21 mouse cellular contexts compared by ENCODE assay signal in genomic region chr7:64805100-64805499, GRCm38 (mm10).
DNase-seq lines count a peak whose midpoint lies in the region; ATAC-seq lines count a peak whose summit lies in the region.
"Had no signal": no experiment of that assay in that cellular context is flagged by ENCODE, and none has a peak within 500 bp of the region (broad histone marks: within the 10 kb centered on the region; RNA-seq: fewer than 3 reads in every experiment).

No protein-coding gene starts in this region.

- no peaks in the 10 kb centered on the region for H3K36me3 ChIP-seq in hindbrain, embryonic 15.5 days
- H3K36me3 ChIP-seq in hindbrain, embryonic 13.5 days, result no peaks in the 10 kb centered on the region
- no peaks in the 10 kb centered on the region for H3K36me3 ChIP-seq in neural tube, embryonic 13.5 days
- H3K36me3 ChIP-seq in forebrain, embryonic 15.5 days, result no peaks in the 10 kb centered on the region
- H3K36me3 ChIP-seq: embryonic facial prominence, embryonic 12.5 days; embryonic facial prominence, embryonic 15.5 days had no signal

- H3K9me3 ChIP-seq in hindbrain, embryonic 15.5 days, result no peaks in the 10 kb centered on the region
- H3K9me3 ChIP-seq in hindbrain, embryonic 13.5 days, result no peaks in the 10 kb centered on the region
- no peaks in the 10 kb centered on the region for H3K9me3 ChIP-seq in neural tube, embryonic 13.5 days
- H3K9me3 ChIP-seq in forebrain, embryonic 15.5 days, result no peaks in the 10 kb centered on the region
- H3K9me3 ChIP-seq: embryonic facial prominence, embryonic 12.5 days; embryonic facial prominence, embryonic 15.5 days had no signal

- H3K4me1 ChIP-seq in hindbrain, embryonic 15.5 days (replicated peaks), result peaks cover 26% of the 10 kb centered on the region
- H3K4me1 ChIP-seq in hindbrain, embryonic 13.5 days (replicated peaks), result peaks cover 42% of the 10 kb centered on the region
- peaks cover 27% of the 10 kb centered on the region for H3K4me1 ChIP-seq in neural tube, embryonic 13.5 days (replicated peaks)
- H3K4me1 ChIP-seq in forebrain, embryonic 15.5 days, result peaks cover 6% of the 10 kb centered on the region
- H3K4me1 ChIP-seq: embryonic facial prominence, embryonic 12.5 days; embryonic facial prominence, embryonic 15.5 days had no signal

- DNase-seq in heart, adult 11 months, result peak; percentile 30
- DNase-seq in heart, adult 9 months (ENCODE audit: low spot score in 2 of 2), result no peak
- DNase-seq in neural tube, embryonic 10.5 days (ENCODE audit: extremely low spot score, low spot score), result no peak
- DNase-seq: adrenal gland, adult 8-10 months; adrenal gland, postnatal 25 days; cerebellum, adult 11 months; cerebellum, adult 2 months; cerebellum, adult 9-11 months; cerebellum, postnatal 25 days; gastrocnemius, postnatal 25 days; heart, adult 2 months had no signal

- 45% methylated on average over 8 of the region's 8 CpGs for WGBS in hindbrain, embryonic 15.5 days
- 57% methylated on average over 8 of the region's 8 CpGs for WGBS in hindbrain, embryonic 13.5 days
- WGBS in neural tube, embryonic 13.5 days, result 46% methylated on average over 8 of the region's 8 CpGs
- 59% methylated on average over 8 of the region's 8 CpGs for WGBS in forebrain, embryonic 15.5 days

- no peak overlapping the region for H3K27ac ChIP-seq in hindbrain, embryonic 15.5 days (replicated peaks)
- H3K27ac ChIP-seq in hindbrain, embryonic 13.5 days, result no peak overlapping the region
- 0 out of 2 replicates have a peak overlapping the region, but pooled peaks have one; percentile 9 for H3K27ac ChIP-seq in neural tube, embryonic 13.5 days (replicated peaks)
- no peak overlapping the region for H3K27ac ChIP-seq in forebrain, embryonic 15.5 days (replicated peaks)
- H3K27ac ChIP-seq: embryonic facial prominence, embryonic 12.5 days; embryonic facial prominence, embryonic 15.5 days; heart, adult 2 months had no signal

- H3K4me3 ChIP-seq in hindbrain, embryonic 15.5 days, result no peak overlapping the region
- no peak overlapping the region for H3K4me3 ChIP-seq in hindbrain, embryonic 13.5 days
- H3K4me3 ChIP-seq in neural tube, embryonic 13.5 days, result no peak overlapping the region
- H3K4me3 ChIP-seq in forebrain, embryonic 15.5 days, result no peak overlapping the region
- H3K4me3 ChIP-seq: embryonic facial prominence, embryonic 12.5 days; embryonic facial prominence, embryonic 15.5 days; heart, adult 2 months had no signal

- no peaks in the 10 kb centered on the region for H3K27me3 ChIP-seq in hindbrain, embryonic 15.5 days
- H3K27me3 ChIP-seq in hindbrain, embryonic 13.5 days, result no peaks in the 10 kb centered on the region
- no peaks in the 10 kb centered on the region for H3K27me3 ChIP-seq in neural tube, embryonic 13.5 days
- H3K27me3 ChIP-seq in forebrain, embryonic 15.5 days, result no peaks in the 10 kb centered on the region
- H3K27me3 ChIP-seq: embryonic facial prominence, embryonic 12.5 days; embryonic facial prominence, embryonic 15.5 days had no signal

- H3K4me2 ChIP-seq in hindbrain, embryonic 15.5 days, result no peak overlapping the region
- H3K4me2 ChIP-seq in hindbrain, embryonic 13.5 days, result no peak overlapping the region
- no peak overlapping the region for H3K4me2 ChIP-seq in neural tube, embryonic 13.5 days
- H3K4me2 ChIP-seq in forebrain, embryonic 15.5 days (replicated peaks), result no peak overlapping the region
- H3K4me2 ChIP-seq: embryonic facial prominence, embryonic 12.5 days; embryonic facial prominence, embryonic 15.5 days; heart, embryonic 11.5 days had no signal

- no peak overlapping the region for H3K9ac ChIP-seq in hindbrain, embryonic 15.5 days
- H3K9ac ChIP-seq in hindbrain, embryonic 13.5 days, result no peak overlapping the region; the same call in 1 of the 2 replicates
- H3K9ac ChIP-seq in neural tube, embryonic 13.5 days, result no peak overlapping the region
- H3K9ac ChIP-seq in forebrain, embryonic 15.5 days (replicated peaks), result no peak overlapping the region
- H3K9ac ChIP-seq: embryonic facial prominence, embryonic 12.5 days; embryonic facial prominence, embryonic 15.5 days had no signal

- peak; percentile 28; the same call in 1 of the 2 replicates for ATAC-seq in hindbrain, embryonic 15.5 days (ENCODE audit: low FRiP score, low read depth)
- no peak for ATAC-seq in hindbrain, embryonic 13.5 days (ENCODE audit: low FRiP score)
- ATAC-seq in neural tube, embryonic 13.5 days (ENCODE audit: low read depth), result peak; percentile 58
- no peak for ATAC-seq in forebrain, embryonic 15.5 days (replicated peaks)
- ATAC-seq: activated CD4-positive, CD25-positive, alpha-beta regulatory T cell, adult 4 months; forebrain, embryonic 14.5 days; intestine, postnatal 0 days had no signal

Comparison
In these comparisons a context has a peak if more than half of its experiments do, and no peak if none do; other contexts are left out.
1. ATAC-seq: peak in hindbrain, embryonic 15.5 days (single experiment) and neural tube, embryonic 13.5 days (single experiment); none in hindbrain, embryonic 13.5 days (single experiment) and forebrain, embryonic 15.5 days (single experiment).